Mouse (Mus musculus): ENCODE results near the gene Prss53.

- TF ChIP-seq CTCF (IDR thresholded peaks at IDR 0.05) (no peak), POLR2A (IDR thresholded peaks at IDR 0.05; ENCODE audit: insufficient read depth, low read depth, low read length) (peak; percentile 39; the same call in 1 of the 2 replicates), EP300 (IDR thresholded peaks at IDR 0.05; ENCODE audit: insufficient read depth, low read depth, low read length) (0 out of 2 replicates have a peak, but pooled peaks have one; percentile 13)
These were observed 15.2 kb downstream of the Prss53 start for GRCm38 (mm10) chr7:127875627-127876001.

Measured in heart, adult 2 months (tissue).